Mouse (Mus musculus) left cerebral cortex, adult 2 months (tissue): ENCODE measurements at regions not wholly inside any gene's neighbourhood (a gene's known extent, or its start where the extent isn't known, plus 50 kb on each side); places are given as distances from the start of the nearest gene placed in this dataset.
A peak's percentile ranks its signal among the peaks of the same experiment; 100 is the strongest.

ENCODE experiments used
- DNase-seq, 2 experiments: peaks; one replicate each; pipeline ENCODE4 v3.0.0; 2021 to 2022; ENCODE audit warnings: low spot score in 2 of 2, mixed read lengths in 1 of 2; ENCODE audit errors: extremely low spot score in 1 of 2
- H3K27ac ChIP-seq: fragments of 200-600 bp; 2 replicates; pipeline ENCODE4 v1.8.1; 2022
- H3K4me3 ChIP-seq: fragments of 200-600 bp; 2 replicates; pipeline ENCODE4 v1.8.1; 2022
- CTCF ChIP-seq: fragments of 200-600 bp; IDR thresholded peaks from 2 replicates; pipeline ENCODE4 v1.8.1; 2022; ENCODE audit warnings: antibody characterized with exemption, mild to moderate bottlenecking, moderate library complexity
- intact Hi-C: fragments of 180-260 bp; cut with DNase I; formaldehyde crosslinking; loops from one replicate; pipeline ENCODE4 v1.15.1; 2025

DNA sequence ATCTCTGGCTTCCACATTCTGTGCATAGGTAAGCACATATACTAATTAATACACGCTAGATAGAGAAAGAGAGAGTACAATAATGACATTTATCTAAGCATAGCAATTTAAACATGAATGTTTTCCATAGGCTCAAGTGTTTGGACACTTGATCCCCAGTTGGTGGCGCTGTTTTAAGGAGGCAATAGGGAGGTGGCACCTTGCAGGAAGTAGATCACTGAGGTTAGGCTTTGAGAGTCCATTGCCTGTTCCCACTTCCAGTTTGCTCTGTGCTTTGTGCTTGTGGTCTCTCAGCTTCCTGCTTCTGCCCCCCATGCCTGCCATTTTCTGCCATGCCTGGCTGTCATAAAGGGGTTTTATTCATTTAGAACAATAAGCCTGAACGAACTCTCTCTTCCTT lies 226.5 kb upstream of the Elac2 start:
- intact Hi-C loops = loop anchor here (10.0 kb wide), 1 partner anchor 143 kb away; no protein-coding TSS in a partner anchor
- Histone ChIP-seq H3K27ac (no peak overlapping the region), H3K4me3 (no peak overlapping the region)
- no peak for DNase-seq
- TF ChIP-seq CTCF = peak; percentile 12; the same call in 1 of the 2 replicates

DNA sequence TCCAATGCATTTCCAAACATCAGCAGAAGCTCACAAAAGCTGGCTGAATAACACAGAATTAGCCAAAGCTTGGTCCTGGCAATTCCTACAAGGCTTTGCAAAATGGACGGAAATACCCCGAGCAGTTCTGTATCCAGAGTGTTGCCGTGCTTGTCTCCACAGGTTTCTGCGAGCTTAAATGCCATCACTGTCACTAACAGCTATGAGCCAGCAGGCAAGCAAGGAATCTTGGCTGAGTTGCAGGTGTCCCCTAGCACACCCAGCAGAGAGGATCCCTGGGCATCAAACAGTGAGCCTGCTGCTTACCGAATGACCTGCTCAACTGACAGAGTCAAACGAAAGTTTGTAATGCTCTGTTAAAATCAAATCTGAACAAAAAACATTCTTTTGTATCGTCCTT lies 226.0 kb upstream of the Elac2 start:
- TF ChIP-seq CTCF = no peak
- intact Hi-C loops = loop anchor here (10.0 kb wide), 1 partner anchor 142 kb away; no protein-coding TSS in a partner anchor
- Histone ChIP-seq H3K27ac (no peak overlapping the region), H3K4me3 (no peak overlapping the region)
- DNase-seq = peak in 1 of 2 experiments; percentile 13

DNA sequence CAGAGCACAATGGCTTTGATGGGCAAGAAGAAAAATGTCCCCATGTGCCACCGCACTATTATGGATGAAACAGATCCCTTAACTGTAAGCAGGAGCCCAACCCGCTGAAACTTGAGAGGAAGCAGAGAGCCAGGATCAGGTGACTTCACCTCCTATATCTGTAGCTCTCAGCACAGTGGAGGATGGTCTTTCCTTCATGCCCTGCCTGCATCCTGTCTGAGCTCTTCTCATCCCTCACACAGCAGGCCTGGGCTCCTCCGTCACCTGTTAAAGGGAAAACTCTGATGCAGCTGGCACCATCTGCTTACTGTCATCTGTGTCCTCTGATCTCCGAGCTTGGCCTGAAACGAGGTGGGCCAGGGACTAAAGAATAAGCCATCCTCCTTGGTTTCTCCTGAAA lies 224.8 kb upstream of the Elac2 start:
- intact Hi-C loops = loop anchor here (10.0 kb wide), 1 partner anchor 141 kb away; no protein-coding TSS in a partner anchor
- H3K27ac ChIP-seq = no peak overlapping the region
- DNase-seq = no peak
- no peak overlapping the region for H3K4me3 ChIP-seq
- TF ChIP-seq CTCF = no peak

DNA sequence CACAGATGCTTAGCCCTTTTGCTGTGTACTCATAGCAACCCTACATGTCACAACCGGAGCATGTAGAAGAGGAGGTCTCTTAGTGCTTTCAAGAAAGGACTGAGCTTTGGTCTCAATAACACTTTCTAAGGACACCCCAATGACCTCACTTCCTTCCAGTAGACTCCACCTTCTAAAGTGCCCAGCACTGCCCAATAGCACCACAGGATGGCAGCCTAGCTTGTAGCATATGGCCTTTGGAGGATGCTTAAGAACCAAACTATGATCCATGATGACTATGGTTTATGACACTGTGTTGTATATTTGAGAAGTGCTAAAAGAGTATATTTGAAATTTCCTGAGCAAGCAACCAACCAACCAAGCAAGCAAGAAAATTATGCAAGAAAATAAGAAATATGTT lies 223.3 kb upstream of the Elac2 start:
- no peak for DNase-seq
- intact Hi-C loops = loop anchor here (10.0 kb wide), 1 partner anchor 139 kb away; no protein-coding TSS in a partner anchor
- Histone ChIP-seq H3K27ac (no peak overlapping the region), H3K4me3 (no peak overlapping the region)
- TF ChIP-seq CTCF = no peak; the same call in 1 of the 2 replicates

DNA sequence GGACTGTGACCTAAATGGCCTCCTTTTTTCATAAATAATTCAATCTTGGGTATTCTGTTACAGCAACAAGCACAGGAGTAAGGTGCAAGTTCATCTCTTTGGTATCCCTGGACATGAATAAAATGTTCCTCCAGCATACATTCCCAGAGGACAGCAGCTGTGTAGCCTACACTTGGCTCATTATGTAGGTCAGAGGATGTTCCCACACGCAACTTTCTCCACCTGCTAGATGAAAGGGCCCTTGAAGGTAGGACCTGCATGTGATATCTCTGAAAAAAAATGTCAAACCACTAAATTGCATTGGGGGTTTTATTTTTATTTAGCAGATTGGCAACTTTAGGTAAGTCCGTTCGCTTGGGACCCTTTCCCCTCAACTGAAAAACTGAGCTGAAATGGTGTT lies 218.2 kb upstream of the Elac2 start:
- no peak for DNase-seq
- TF ChIP-seq CTCF = no peak
- no peak overlapping the region for H3K4me3 ChIP-seq
- H3K27ac ChIP-seq = no peak overlapping the region
- intact Hi-C loops = no loop called here

DNA sequence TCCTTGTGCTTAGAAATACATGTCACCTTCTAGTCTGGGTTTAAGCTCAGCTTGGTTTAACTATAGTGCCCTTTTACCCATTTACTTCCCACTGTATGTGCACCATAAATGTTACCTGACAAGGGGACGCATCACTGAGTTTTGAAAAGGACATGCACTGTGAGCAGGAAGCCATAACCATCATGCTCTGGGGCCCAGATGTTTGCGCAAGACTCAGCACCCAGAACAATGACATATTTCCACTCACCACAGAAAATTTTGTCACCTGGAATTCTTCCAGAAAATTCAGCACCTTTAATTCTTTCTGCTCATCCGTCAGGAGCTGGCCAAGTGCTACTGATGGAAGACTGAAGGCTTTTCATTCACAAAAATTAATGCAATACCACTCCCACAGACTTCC lies 216.1 kb upstream of the Elac2 start:
- no peak overlapping the region for H3K4me3 ChIP-seq
- no peak for TF ChIP-seq CTCF
- no peak overlapping the region for H3K27ac ChIP-seq
- intact Hi-C loops = no loop called here
- DNase-seq = no peak

DNA sequence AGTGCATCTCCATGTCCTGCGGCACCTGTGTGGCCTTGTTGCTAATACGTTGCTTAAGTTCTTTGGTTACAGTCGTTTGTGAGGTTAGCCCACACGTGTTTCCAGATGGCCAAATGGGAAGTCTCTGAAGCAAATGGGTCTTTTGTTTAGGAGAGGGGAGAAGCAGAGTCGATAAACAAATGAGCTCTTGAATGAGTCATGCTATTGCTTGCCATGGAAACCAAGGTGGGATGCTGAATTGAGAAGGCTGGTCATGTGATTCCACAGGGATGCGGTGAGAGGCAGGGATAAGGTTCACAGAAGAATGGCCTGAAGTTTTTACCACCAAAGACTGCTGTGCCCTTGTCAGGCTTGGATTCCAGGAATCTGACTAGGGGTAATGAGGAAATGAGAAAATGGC lies 214.8 kb upstream of the Elac2 start:
- TF ChIP-seq CTCF = no peak
- no peak for DNase-seq
- intact Hi-C loops = no loop called here
- Histone ChIP-seq H3K4me3 (no peak overlapping the region), H3K27ac (no peak overlapping the region)

DNA sequence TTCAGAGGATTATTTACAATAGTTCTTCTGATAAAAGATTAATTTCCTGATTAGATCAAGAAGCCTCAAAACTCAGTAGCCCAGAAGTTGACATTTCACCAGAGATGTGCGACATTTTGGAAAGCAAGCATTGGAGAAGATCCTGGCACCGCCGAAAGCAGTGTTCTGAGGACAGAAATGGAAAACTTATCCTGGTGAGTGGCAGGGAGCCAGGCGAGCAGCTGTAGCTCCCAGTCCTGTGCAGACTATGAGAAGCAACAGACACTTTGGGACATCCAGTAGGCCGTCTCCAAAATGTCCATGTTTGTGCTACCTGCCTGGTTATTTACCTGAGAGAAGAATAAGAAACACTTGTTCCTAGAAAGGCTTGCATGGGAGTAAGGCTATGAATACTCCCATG lies 202.1 kb upstream of the Elac2 start:
- peak in 1 of 2 experiments; percentile 20 for DNase-seq
- intact Hi-C loops = no loop called here
- no peak for TF ChIP-seq CTCF
- Histone ChIP-seq H3K4me3 (no peak overlapping the region), H3K27ac (no peak overlapping the region)

DNA sequence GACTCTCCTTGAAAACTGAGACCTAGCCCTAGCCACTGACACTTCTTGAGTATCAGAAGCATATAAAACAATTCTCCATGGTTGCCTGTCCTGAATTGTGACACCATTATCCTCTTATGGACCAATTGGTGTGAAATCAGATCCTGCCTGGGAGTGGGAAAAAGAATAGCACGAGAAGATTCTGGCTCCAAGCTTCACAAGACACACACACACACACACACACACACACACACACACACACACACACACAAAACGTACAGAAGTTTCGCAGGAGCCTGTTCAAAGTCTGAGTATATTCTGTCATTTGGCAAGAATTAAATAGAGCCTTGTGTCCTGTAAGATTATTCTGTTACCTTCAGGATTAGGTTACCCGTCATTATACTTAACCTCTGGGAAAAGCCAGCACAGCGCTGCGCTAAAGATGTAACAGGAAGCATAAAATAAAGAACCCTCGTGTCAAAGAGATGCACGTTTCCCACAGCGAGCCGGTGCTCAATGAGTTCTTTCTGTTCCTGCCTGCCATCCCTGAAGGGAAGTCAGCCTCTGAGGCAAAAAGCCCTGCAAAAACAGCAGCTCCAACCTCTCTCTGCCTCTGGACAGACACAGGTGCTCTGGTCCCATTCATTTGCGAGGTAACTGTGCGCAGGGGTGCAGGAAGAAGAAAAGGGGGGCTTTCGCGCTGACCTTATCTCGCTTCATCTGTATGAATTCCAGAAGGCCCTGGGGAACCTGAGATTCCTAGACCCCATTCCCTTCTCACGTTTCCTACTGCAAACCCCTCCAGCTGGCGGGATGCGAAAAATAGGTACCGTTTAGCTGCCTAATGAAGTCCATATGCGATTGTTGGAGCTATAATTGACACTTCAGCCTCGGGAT lies 178.4 kb upstream of the Elac2 start:
- no peak overlapping the region for H3K4me3 ChIP-seq
- intact Hi-C loops = no loop called here
- no peak for TF ChIP-seq CTCF
- H3K27ac ChIP-seq = no peak overlapping the region
- DNase-seq = no peak

DNA sequence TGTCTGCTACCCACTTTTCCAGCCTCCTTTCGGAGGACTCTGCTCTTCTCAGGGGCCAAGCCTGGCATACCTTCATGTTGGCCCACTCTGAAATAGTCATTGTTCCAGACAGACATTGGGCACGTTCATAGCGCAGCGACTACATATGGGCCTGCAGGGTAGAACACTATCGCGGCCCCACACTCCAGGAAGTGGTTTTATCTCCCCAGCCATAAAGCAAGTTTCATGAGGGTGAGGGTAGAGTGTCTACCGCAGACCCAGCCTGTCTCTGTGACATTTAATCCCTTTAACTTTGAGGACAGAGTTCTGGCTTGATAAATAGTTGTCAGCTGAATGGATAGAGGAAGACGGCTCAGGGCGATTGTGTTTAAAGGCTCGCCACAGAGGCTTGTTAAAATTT lies 177.5 kb upstream of the Elac2 start:
- no peak for TF ChIP-seq CTCF
- Histone ChIP-seq H3K27ac (no peak overlapping the region), H3K4me3 (no peak overlapping the region)
- DNase-seq = no peak
- intact Hi-C loops = no loop called here

DNA sequence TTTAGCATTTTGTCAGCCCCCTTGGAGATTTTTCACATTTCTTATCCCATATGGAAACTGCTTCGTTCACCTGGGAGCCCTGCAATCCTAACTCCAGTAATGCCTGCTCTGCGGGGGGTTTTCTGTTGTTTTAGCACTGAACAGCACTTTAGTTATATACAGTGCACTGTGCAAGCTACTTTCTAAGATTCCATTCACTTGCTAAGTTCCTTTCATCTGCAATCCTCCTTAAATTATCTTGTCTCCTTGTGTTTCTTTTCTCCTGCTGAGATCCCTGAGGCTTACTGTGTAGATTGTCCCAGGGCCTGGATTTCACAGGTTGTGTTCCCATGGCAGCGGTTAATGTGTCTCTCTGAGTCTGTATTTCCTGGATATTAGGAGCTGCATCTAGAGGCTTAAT lies 173.3 kb upstream of the Elac2 start:
- no peak for DNase-seq
- Histone ChIP-seq H3K27ac (no peak overlapping the region), H3K4me3 (no peak overlapping the region)
- no peak for TF ChIP-seq CTCF
- intact Hi-C loops = no loop called here

DNA sequence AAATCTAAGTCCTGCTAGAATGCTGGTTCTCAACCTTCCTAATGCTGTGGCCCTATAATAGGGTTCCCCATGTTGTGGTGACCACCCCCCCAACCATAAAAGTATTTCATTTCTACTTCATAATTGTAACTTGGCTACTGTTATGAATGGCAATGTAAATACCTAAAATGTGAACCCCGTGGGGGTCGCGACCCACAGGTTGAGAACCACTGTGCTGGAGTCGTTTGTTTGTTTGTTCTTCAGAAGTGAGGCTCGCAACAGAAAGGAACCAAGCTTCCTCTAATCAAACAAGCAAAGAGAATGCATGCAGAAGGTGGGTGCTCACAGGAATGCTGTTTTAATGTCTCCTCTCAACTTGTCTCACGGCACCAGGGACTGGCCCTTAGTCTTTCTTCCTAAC lies 166.4 kb upstream of the Elac2 start:
- no peak for DNase-seq
- intact Hi-C loops = no loop called here
- no peak for TF ChIP-seq CTCF
- Histone ChIP-seq H3K27ac (no peak overlapping the region), H3K4me3 (no peak overlapping the region)

DNA sequence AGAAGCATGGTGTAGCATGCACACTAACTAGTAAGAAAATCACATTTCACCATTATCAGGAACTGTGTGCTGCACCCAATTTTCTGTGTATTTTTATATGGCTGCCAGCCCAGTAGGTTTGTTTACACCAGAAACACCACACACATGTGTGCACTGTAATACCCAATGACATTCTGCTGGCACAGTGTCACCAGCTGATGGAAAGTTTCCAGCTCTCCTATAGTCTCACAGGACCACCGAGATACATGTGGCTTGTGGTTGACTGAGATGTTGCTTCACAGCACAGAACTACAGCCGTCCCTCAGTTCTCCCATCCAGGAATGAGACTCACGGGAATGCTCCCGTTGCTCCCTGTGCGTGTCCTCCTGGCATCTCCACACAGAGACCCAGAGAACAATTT lies 149.4 kb upstream of the Elac2 start:
- H3K27ac ChIP-seq = no peak overlapping the region

More for the DNA sequence above, 149.4 kb upstream of the Elac2 start:
- no peak overlapping the region for H3K4me3 ChIP-seq
- DNase-seq = no peak
- intact Hi-C loops = no loop called here
- TF ChIP-seq CTCF = no peak
